Comparison of ENCODE assay signal across 12 mouse cellular contexts in genomic region chr1:118437856-118438255, GRCm38 (mm10). TPM values are rescaled to one million over a fixed set of nuclear protein-coding genes. Genes with fewer than 3 reads are reported as not detected.
A peak's percentile ranks its signal among the peaks of the same experiment; 100 is the strongest.
DNase-seq lines count a peak whose midpoint lies in the region; ATAC-seq and TF ChIP-seq lines count a peak whose summit lies in the region.
"Had no signal": no experiment of that assay in that cellular context is flagged by ENCODE, and none has a peak within 500 bp of the region (broad histone marks: within the 10 kb centered on the region; RNA-seq: fewer than 3 reads in every experiment).

No protein-coding gene starts in this region.

- ATAC-seq in frontal cortex, adult (ENCODE audit: low TSS enrichment), result 0 out of 2 replicates have a peak, but pooled peaks have one; percentile 29
- ATAC-seq in hindbrain, postnatal 0 days, result no peak
- ATAC-seq in hindbrain, embryonic 12.5 days (ENCODE audit: low FRiP score), result no peak
- no peak for ATAC-seq in granulocyte monocyte progenitor cell, adult 5-6 weeks (replicated peaks; ENCODE audit: poor library complexity, severe bottlenecking)
- ATAC-seq: midbrain, embryonic 15.5 days had no signal

- H3K27me3 ChIP-seq in hindbrain, postnatal 0 days (ENCODE audit: insufficient read depth, low read length), result no peaks in the 10 kb centered on the region
- no peaks in the 10 kb centered on the region for H3K27me3 ChIP-seq in hindbrain, embryonic 12.5 days
- H3K27me3 ChIP-seq in splenic B cell, adult 2 months (ENCODE audit: control insufficient read depth, insufficient read depth, low read length, poor library complexity, severe bottlenecking), result no peaks in the 10 kb centered on the region
- H3K27me3 ChIP-seq: midbrain, embryonic 15.5 days; neural tube, embryonic 12.5 days had no signal

- no peak for TF ChIP-seq CTCF in hindbrain, postnatal 0 days (IDR thresholded peaks at IDR 0.05; ENCODE audit: low read depth)

- no peak for DNase-seq in frontal cortex, postnatal 10 days (ENCODE audit: low spot score in 2 of 2)
- DNase-seq in hindbrain, postnatal 0 days (ENCODE audit: low spot score), result peak; percentile 50
- peak; percentile 69 to 71 for DNase-seq in right cerebral cortex, postnatal 10 days (ENCODE audit: low spot score in 2 of 2)
- no peak for DNase-seq in right cerebral cortex, adult 2 months (ENCODE audit: low spot score in 2 of 2)
- DNase-seq in splenic B cell, adult 2 months (ENCODE audit: low read depth, low spot score), result peak; percentile 21

- H3K4me2 ChIP-seq in hindbrain, postnatal 0 days (ENCODE audit: low read depth, low read length), result no peak overlapping the region
- H3K4me2 ChIP-seq in hindbrain, embryonic 12.5 days (replicated peaks), result no peak overlapping the region
- H3K4me2 ChIP-seq: midbrain, embryonic 15.5 days; neural tube, embryonic 12.5 days had no signal

- no peaks in the 10 kb centered on the region for H3K4me1 ChIP-seq in hindbrain, postnatal 0 days (ENCODE audit: insufficient read depth, low read length)
- no peaks in the 10 kb centered on the region for H3K4me1 ChIP-seq in hindbrain, embryonic 12.5 days
- H3K4me1 ChIP-seq: limb, embryonic 10.5 days had no signal

- no peak overlapping the region for H3K4me3 ChIP-seq in hindbrain, postnatal 0 days (ENCODE audit: low read length)
- H3K4me3 ChIP-seq in hindbrain, embryonic 12.5 days, result no peak overlapping the region
- H3K4me3 ChIP-seq: limb, embryonic 10.5 days; midbrain, embryonic 15.5 days; neural tube, embryonic 12.5 days had no signal

- no peak overlapping the region for H3K27ac ChIP-seq in hindbrain, postnatal 0 days
- no peak overlapping the region for H3K27ac ChIP-seq in hindbrain, embryonic 12.5 days
- H3K27ac ChIP-seq: limb, embryonic 10.5 days; liver, embryonic 14.5 days; midbrain, embryonic 15.5 days; neural tube, embryonic 12.5 days had no signal

- no peaks in the 10 kb centered on the region for H3K36me3 ChIP-seq in hindbrain, postnatal 0 days (ENCODE audit: insufficient read depth, low read length)
- H3K36me3 ChIP-seq in hindbrain, embryonic 12.5 days, result no peaks in the 10 kb centered on the region
- H3K36me3 ChIP-seq in splenic B cell, adult 2 months (ENCODE audit: control insufficient read depth, insufficient read depth, low read length, poor library complexity, severe bottlenecking), result no peaks in the 10 kb centered on the region; the same call in 1 of the 2 replicates
- H3K36me3 ChIP-seq: midbrain, embryonic 15.5 days; neural tube, embryonic 12.5 days had no signal

- WGBS in hindbrain, postnatal 0 days, result 77% methylated on average over 4 of the region's 4 CpGs
- 95% methylated on average over 4 of the region's 4 CpGs for WGBS in hindbrain, embryonic 12.5 days

- no peaks in the 10 kb centered on the region for H3K9me3 ChIP-seq in hindbrain, postnatal 0 days (ENCODE audit: low read length)
- H3K9me3 ChIP-seq in hindbrain, embryonic 12.5 days (replicated peaks), result no peaks in the 10 kb centered on the region
- H3K9me3 ChIP-seq: limb, embryonic 10.5 days; midbrain, embryonic 15.5 days; neural tube, embryonic 12.5 days had no signal

- no peak overlapping the region for H3K9ac ChIP-seq in hindbrain, postnatal 0 days (replicated peaks; ENCODE audit: low read length)
- H3K9ac ChIP-seq in hindbrain, embryonic 12.5 days, result no peak overlapping the region
- H3K9ac ChIP-seq: liver, embryonic 14.5 days; midbrain, embryonic 15.5 days; neural tube, embryonic 12.5 days had no signal

RNA-seq across cellular contexts. Expression of gene Clasp1, which starts 49.0 kb away (rescaled TPM):
- 126 and 133 TPM in 2 replicates for total RNA-seq in hindbrain, postnatal 0 days (2014; rRNA removed)
- polyA plus RNA-seq in hindbrain, postnatal 0 days (2015; fragmentation: Nextera tagmentation; extraction: Ambion mirVana), result 63.2 and 65.8 TPM in 2 replicates
- polyA plus RNA-seq in hindbrain, embryonic 12.5 days (2016; fragmentation: Nextera tagmentation; extraction: Ambion mirVana), result 136 and 146 TPM in 2 replicates
- 42.8 and 51.1 TPM in 2 replicates for total RNA-seq in granulocyte monocyte progenitor cell, adult 5-6 weeks (2014; fragmentation: Nextera tagmentation)
- total RNA-seq in granulocyte monocyte progenitor cell, adult 5-6 weeks (2017), result 40.1 and 51.1 TPM in 2 replicates

Comparison
In these comparisons a context has a peak if more than half of its experiments do, and no peak if none do; other contexts are left out.
1. DNase-seq: peak in hindbrain, postnatal 0 days (single experiment), right cerebral cortex, postnatal 10 days (2 of 2) and splenic B cell, adult 2 months (single experiment); none in frontal cortex, postnatal 10 days (0 of 2) and right cerebral cortex, adult 2 months (0 of 2).